Mouse (Mus musculus) E14TG2a.4 (cell line): ENCODE results near the gene Prkd2.
A peak's percentile ranks its signal among the peaks of the same experiment; 100 is the strongest.

Source experiments
- H3K27me3 ChIP-seq: 2 replicates; pipeline ENCODE4 v1.6.1; 2014; ENCODE audit warnings: low read length, control low read depth; ENCODE audit not compliant: insufficient read depth
- H3K36me3 ChIP-seq: 2 replicates; pipeline ENCODE4 v1.6.1; 2014; ENCODE audit warnings: low read length, control low read depth; ENCODE audit not compliant: insufficient read depth
- H3K4me1 ChIP-seq: replicated peaks from 2 replicates; pipeline ENCODE4 v1.6.1; 2014; ENCODE audit warnings: low read depth, low read length, control low read depth
- H3K4me3 ChIP-seq: replicated peaks from 2 replicates; pipeline ENCODE4 v1.5.1; 2014; ENCODE audit warnings: mild to moderate bottlenecking, low read length
- H3K9me3 ChIP-seq: 2 replicates; pipeline ENCODE4 v1.6.1; 2014; ENCODE audit warnings: low read length, control low read depth
- CTCF ChIP-seq: conservative IDR thresholded peaks from 2 replicates; pipeline ENCODE4 v1.5.1; 2014; ENCODE audit warnings: low read length
- NANOG ChIP-seq: IDR thresholded peaks from 2 replicates; pipeline ENCODE4 v1.6.1; 2014; ENCODE audit warnings: borderline replicate concordance, low read length, mixed read lengths
- POU5F1 ChIP-seq: IDR thresholded peaks from 2 replicates; pipeline ENCODE4 v1.6.1; 2014; ENCODE audit warnings: low read length, borderline replicate concordance

Gene Prkd2

DNA sequence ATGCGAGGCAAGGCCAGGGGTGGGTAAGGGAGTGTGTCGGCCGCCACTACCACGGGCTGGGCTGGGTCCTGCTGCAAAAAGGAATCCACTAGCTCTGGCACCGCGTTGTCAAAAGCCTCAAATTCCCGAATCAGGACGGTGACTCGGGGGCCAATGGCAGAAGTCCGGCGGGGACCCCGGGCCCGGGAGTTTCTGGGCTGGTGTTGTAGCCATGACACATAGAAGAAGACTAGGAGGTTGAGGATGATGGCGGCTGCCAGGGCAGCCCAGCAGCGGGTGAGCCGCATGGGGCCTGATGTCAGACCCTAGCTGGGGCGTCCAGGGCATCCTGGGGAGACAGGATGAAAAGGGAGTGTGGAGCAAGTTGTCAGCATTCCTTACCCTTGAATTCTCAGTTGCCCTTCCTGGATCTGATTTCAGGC lies 31.0 kb upstream of the Prkd2 start:
- peaks cover 28% of the 10 kb centered on the region for H3K27me3 ChIP-seq
- H3K4me3 ChIP-seq = peak overlapping the region; percentile 86
- TF ChIP-seq CTCF (no peak), NANOG (no peak), POU5F1 (no peak)
- H3K4me1 ChIP-seq = peaks cover 37% of the 10 kb centered on the region
- H3K36me3 ChIP-seq = peaks cover 27% of the 10 kb centered on the region
- H3K9me3 ChIP-seq = no peaks in the 10 kb centered on the region

DNA sequence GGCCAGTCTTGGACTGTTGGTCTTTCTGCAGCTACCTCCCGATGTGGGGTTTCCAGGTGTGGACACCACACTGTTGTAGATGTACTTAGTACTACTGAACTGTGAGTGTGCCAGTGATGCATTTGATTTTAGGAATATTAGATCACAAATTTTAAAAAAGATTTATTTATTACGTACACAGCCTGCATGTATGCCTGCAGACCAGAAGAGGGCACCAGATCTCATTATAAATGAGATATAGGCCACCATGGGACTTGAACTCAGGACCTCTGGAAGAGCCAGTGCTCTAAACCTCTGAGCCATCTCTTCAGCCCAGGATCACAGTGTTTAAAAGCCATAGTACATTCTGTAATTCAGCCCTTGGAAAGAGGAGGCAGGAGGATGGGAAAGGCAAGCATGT lies 30.2 kb upstream of the Prkd2 start:
- Histone ChIP-seq H3K27me3 (peaks cover 28% of the 10 kb centered on the region), H3K36me3 (peaks cover 27% of the 10 kb centered on the region), H3K9me3 (no peaks in the 10 kb centered on the region), H3K4me1 (peaks cover 44% of the 10 kb centered on the region), H3K4me3 (no peak overlapping the region)
- TF ChIP-seq POU5F1 = no peak
- no peak for TF ChIP-seq NANOG
- TF ChIP-seq CTCF = peak; percentile 33; the same call in 1 of the 2 replicates

DNA sequence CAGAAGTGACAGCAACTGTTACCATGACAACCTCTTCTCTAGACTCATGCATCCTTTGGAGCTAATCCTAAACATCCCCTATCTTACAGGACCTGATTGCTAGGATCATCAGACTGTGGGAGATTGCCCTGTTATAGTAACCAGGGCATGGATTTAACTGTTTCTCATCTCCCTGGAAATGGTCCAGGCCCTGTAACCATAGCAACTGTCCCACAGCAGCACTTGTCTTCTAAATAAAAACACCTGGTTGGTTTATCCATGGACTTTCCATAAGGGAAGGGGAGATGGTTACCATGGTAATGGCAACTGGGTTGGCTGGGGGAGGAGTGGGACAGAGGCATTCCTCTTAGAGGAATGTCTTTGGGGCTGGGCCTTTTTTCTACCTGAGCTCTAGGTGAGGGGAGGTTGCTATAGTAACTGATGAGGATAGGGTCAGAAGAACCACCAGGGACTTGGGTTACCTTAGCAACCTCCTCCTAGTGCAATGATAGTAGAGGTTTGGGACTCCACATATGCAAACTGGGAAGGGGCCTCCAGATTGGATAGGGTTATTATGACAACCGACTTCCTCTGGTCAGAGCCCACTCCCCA lies 27.3 kb upstream of the Prkd2 start, which contains the start of gene Strn4:
TSS of gene Strn4 (plus strand) at position 539 of the 591 bp plus-strand sequence.
- TF ChIP-seq NANOG = no peak
- no peak for TF ChIP-seq CTCF
- TF ChIP-seq POU5F1 = no peak
- peaks cover 26% of the 10 kb centered on the region for H3K27me3 ChIP-seq
- peaks cover 44% of the 10 kb centered on the region for H3K36me3 ChIP-seq

DNA sequence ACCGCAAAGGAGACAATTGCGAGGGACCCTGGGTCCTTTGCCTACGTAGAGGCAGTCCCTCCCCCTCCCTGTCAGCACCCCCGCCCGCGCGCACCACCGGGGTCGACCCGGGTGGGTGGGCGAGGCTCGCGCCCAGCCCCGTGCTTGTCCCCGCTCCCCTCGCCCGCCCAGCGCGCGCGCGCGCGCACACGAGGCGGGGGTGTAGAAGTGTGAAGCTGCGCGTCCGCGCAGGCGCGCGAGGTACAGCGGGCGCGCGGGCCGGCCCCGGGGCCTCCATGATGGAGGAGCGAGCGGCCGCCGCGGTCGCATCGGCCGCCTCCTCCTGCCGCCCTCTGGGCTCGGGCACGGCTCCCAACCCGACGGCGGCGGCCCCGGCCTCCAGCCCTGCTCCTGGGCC lies 26.6 kb upstream of the Prkd2 start:
- H3K36me3 ChIP-seq = peaks cover 46% of the 10 kb centered on the region
- no peaks in the 10 kb centered on the region for H3K9me3 ChIP-seq
- peaks cover 51% of the 10 kb centered on the region for H3K4me1 ChIP-seq
- peaks cover 19% of the 10 kb centered on the region for H3K27me3 ChIP-seq
- TF ChIP-seq CTCF (no peak), POU5F1 (no peak), NANOG (no peak)
- peak overlapping the region; percentile 97 for H3K4me3 ChIP-seq

More for the DNA sequence above, 27.3 kb upstream of the Prkd2 start, which contains the start of gene Strn4:
- Histone ChIP-seq H3K9me3 (no peaks in the 10 kb centered on the region), H3K4me1 (peaks cover 49% of the 10 kb centered on the region), H3K4me3 (peak within 1 kb of the TSS; percentile 97)

DNA sequence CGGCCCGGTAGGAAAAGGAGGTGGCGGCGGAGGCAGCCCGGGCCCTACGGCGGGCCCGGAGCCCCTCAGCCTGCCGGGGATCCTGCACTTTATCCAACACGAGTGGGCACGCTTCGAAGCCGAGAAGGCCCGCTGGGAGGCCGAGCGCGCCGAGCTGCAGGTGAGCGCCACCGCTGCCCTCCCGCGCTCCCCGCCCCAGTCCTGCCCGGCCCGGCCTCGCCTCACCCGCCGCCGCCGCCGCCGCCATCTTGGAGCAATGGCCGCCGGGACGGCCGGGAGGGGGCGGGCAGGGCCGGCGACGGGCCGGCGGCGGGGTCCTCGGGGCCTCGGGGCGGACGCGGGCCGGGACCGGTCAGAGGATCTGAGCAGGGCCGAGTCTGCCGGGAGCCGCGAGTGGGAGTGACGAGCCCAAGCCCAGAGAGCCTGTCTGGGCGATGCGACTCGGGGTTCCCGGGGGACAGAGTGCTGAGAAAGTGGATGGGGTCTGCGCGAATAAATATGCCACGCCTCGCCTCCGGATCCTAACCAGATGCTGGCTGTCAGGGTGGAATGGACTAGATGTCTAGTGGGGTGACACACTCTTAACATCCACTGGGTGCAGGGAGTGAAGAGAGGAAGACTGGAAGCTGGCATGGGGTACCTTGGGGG lies 26.1 kb upstream of the Prkd2 start, which contains the start of gene Fkrp:
TSS of gene Fkrp (minus strand) at position 258 of the 648 bp plus-strand sequence.
- Histone ChIP-seq H3K4me3 (peak within 1 kb of the TSS; percentile 97), H3K27me3 (peaks cover 14% of the 10 kb centered on the region), H3K9me3 (no peaks in the 10 kb centered on the region), H3K4me1 (peaks cover 53% of the 10 kb centered on the region), H3K36me3 (peaks cover 51% of the 10 kb centered on the region)
- TF ChIP-seq CTCF (no peak), POU5F1 (no peak), NANOG (no peak)

DNA sequence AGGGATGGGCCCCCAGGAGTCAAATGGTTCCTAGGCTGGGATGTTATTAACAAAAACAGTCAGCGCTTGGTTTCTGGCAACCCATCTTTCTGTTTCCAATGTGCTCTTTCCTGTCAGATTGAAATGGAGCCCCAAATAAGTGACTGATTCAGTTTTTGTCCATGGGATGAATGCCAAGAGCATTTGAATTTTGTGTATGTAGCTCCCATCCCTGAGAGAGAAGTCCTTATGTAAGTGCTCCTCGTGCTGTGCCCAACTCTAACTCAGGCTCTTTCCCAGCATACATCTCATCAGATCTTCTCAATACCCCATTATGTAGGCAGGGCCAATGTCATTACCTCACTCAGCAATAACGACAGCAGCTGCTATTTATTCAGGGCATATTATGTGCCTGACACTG lies 25.0 kb upstream of the Prkd2 start:
- H3K4me1 ChIP-seq = peaks cover 49% of the 10 kb centered on the region
- no peaks in the 10 kb centered on the region for H3K9me3 ChIP-seq
- TF ChIP-seq NANOG = no peak
- TF ChIP-seq POU5F1 = no peak
- TF ChIP-seq CTCF = no peak
- peak overlapping the region; percentile 97 for H3K4me3 ChIP-seq
- H3K27me3 ChIP-seq = peaks cover 4% of the 10 kb centered on the region; the same call in 1 of the 2 replicates
- peaks cover 62% of the 10 kb centered on the region for H3K36me3 ChIP-seq

DNA sequence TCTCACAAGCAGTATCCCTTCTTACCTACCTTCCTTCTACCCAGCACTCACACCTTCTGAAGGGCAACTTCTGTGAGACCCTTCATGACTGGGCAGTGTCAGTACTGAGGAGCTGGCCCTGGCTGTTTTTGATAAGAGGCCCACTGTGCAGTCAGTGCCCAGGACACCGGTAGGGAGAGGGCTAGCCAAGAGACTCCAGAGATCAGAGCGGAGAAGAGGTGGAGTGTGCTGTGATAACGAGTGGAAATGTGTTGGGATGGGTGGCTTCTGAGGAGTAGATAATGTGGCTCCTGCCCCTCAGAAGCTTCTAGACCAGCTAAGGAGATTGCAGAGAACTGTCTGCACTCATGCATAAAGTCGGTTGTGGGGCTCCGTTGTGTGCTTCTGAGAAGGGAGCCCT lies 22.9 kb upstream of the Prkd2 start:
- Histone ChIP-seq H3K4me3 (no peak overlapping the region), H3K27me3 (no peaks in the 10 kb centered on the region), H3K4me1 (peaks cover 55% of the 10 kb centered on the region), H3K9me3 (no peaks in the 10 kb centered on the region), H3K36me3 (peaks cover 66% of the 10 kb centered on the region)
- TF ChIP-seq POU5F1 (no peak), CTCF (no peak), NANOG (no peak)

DNA sequence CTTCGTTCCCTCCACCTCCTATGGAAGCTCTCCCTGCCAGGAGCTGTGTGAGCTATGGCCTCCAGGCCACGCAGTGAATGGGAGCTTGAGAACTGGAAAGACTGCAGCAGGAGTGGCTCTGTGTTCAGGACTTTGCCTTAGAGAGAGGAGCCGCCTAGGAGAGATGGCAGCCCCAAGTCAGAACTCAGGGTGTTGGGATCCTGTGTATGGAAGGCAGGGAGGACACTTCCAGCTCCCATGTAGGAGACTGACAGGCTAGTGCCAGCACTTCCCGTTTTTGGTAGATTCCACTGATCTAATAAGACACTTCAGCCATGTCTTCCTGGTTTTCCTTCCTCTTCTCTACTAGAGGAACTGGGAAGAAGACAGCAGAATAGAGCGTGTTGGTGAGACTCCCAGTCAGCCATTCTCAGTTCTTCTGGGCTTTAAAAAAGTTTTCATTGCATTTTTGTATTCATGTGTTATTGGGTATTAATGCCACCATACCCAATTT lies 22.4 kb upstream of the Prkd2 start:
- Histone ChIP-seq H3K27me3 (no peaks in the 10 kb centered on the region), H3K9me3 (no peaks in the 10 kb centered on the region)
- TF ChIP-seq NANOG = no peak
- no peak for TF ChIP-seq CTCF
- no peak for TF ChIP-seq POU5F1

More for the DNA sequence above, 22.4 kb upstream of the Prkd2 start:
- Histone ChIP-seq H3K36me3 (peaks cover 69% of the 10 kb centered on the region), H3K4me3 (no peak overlapping the region), H3K4me1 (peaks cover 58% of the 10 kb centered on the region)
